Mouse (Mus musculus) naive thymus-derived CD4-positive, alpha-beta T cell, adult 2 months (primary cell): Measurements from ENCODE around the gene Gnl2.

Experiments used
- DNase-seq: peaks from one replicate; pipeline ENCODE4 v3.0.0-alpha.2; 2011; ENCODE audit warnings: low read depth

Gnl2 gene

GRCm38 (mm10) chr4:125002978-125003377, 13.4 kb upstream of the Gnl2 start:
- DNase-seq = no peak

DNA sequence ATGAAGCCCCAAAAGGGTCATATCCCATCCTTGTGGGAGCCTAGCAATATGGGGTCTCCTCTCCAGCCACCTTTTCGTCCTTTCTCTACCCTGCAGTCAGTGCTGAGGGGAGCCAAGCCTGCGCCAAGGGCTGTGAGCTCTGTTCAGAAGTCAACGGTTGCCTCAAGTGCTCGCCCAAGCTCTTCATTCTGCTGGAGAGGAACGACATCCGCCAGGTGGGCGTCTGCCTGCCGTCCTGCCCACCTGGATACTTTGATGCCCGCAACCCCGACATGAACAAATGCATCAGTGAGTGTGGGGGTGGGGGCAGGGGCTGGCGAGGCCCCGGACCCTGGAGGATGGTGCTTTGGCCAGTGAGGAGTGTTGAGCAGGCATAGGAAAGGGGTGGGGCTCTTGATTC, 11.5 kb upstream of the Gnl2 start:
- no peak for DNase-seq

- no peak for DNase-seq
Observed at GRCm38 (mm10) chr4:125007460-125007859, 8.9 kb upstream of the Gnl2 start.

DNA sequence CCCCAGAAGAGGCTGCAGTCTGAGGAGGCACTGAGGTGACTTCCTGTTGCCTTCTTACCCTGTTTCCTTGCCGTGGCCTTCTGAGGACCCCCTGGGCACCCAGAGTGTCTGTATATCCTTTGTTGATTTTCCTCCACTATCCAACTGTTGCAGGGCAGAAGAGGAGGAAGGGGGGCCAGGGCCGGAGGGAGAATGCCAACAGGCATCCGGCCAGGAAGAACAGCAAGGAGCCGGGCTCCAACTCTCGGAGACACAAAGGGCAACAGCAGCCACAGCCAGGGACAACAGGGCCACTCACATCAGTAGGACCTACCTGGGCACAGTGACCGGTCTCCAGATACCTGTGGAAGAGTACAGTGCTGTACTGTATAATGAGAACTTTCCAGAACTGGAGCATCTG, 8.2 kb upstream of the Gnl2 start:
- DNase-seq = no peak

- no peak for DNase-seq
Observed at GRCm38 (mm10) chr4:125008712-125009111, 7.7 kb upstream of the Gnl2 start.

GRCm38 (mm10) chr4:125017431-125017830, 1.0 kb downstream of the Gnl2 start:
- no peak for DNase-seq

DNA sequence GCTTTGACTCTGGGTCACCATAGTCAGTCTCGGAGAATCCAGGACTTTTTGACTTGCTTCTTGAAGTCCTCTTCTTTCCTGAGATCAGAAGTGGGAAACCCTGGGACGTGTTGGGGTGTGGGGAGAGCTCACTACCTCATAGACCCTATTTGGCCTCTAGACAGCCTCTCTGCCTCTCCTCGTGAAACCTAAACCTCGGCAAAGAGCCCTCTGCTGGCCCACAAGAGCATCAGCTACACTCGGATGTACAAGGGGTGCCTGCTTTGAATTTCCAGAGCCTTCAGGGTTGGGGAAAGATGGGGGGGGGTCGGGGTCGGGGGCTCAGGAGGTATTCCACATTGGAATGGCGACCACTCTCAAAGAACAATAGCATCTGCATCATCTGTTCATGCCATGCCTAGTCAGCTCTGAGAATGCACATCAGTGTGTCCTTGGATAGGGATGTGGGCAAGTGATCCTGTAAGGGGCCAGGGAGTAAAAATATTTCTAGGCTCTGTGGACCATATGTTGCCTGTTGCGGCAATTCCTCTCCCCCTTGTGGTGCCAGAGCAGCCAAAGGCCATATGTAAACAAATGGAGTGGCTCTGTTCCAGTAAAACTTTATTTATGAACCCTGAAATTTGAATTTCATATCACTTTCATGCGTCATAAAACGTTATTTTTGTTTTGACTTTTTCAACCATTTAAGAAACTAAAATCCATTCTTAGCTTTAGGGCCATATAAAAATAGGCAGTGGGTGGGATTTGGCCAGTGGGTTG, 4.6 kb downstream of the Gnl2 start:
- DNase-seq = no peak

DNA sequence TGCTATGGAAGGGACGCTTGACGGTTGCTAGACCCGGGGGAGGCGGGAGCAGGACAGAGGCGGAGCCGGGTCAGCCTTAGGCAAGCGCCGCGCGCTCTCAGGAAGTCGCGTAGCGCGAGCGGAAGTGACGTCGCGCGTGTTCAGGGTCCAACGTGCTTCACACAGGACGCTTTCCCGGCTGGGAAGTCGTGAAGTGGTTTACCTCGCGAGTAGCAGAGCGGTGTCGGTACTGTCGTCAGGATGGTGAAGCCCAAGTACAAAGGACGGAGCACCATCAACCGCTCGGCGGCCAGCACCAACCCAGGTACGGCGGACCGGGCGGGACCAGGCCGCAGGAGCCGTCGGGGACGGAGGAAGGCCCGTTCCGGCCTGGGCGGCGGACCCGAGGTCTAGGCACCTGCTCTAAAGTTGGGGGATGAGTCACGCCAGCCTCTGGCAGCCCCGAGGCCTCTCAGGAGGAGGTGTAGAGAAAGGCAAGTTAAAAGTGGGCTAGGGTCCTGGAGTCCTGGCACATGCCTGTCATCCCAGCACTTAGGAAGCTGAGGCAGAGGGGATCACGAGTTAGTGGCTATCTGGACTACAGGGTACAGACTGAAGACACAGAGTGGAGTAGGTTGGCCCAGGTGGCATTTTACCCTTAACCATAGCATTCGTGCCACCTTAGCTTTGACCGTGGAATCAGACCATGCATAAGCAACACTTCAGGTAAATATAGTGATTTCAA, 13.7 kb downstream of the Gnl2 start:
- peak; percentile 92 for DNase-seq

- no peak for DNase-seq
Observed at GRCm38 (mm10) chr4:125034341-125034740, 18.0 kb downstream of the Gnl2 start.

DNA sequence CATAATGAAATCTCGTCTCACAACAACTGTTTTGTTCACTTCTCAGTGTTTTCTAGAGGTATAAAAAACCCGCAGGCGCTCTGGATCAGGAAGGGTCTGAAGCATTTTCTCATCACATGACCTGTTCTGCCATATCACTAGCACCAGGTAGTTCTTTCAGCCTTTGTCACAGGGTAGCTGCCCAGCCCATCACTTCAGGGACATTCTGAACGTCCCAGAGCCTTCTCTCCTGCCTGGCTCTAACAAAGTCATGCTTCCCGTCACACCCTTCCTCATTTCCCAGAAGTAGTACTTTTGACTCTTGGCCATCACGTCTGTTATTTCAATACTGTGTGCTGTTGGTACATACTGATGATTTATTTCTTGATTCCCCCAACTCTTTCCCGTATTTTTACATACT, 28.1 kb downstream of the Gnl2 start:
- DNase-seq = no peak

DNA sequence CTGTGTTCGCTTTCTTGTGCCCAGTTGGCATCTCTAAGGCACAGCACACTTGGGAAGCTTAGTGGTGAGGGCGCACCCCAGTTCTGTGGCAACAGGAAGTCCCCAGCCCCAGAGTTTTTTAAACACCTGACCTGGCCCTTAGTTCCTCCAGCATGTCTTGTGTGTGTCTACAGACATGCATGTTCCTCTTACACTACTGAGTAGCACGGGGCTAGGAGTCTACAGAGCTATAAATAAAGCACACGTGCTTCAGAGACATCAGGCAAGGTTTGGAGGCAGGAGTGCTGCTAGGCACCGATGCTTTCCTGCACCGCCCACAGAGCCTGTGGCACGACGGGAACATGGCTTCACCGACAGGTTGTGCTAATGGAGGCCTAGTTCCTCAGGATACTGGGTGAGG, 39.0 kb downstream of the Gnl2 start:
- DNase-seq = no peak

DNA sequence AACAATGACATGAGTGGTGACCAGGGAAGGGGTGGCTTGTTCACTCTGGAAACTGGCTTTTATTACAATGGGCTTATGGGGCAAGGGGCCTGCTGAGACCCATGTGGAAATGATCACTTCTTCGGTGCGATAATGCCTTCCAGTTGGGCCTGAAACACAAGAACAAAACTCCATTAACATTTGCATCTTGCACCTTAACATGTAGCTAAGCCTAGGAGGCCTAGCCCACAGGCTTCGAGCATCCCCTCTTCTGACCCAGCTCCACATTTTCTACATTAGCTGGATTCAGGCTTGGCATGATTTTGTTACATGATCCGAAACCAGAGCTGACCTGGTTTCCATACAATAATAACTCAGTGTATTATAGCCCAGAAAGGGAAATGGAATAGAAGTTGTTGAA, 40.1 kb downstream of the Gnl2 start:
- no peak for DNase-seq

- no peak for DNase-seq
Observed at GRCm38 (mm10) chr4:125057273-125057672, 40.9 kb downstream of the Gnl2 start.

- no peak for DNase-seq
Observed at GRCm38 (mm10) chr4:125058033-125058432, 41.6 kb downstream of the Gnl2 start.

GRCm38 (mm10) chr4:125059025-125059424, 42.6 kb downstream of the Gnl2 start:
- DNase-seq = peak; percentile 45

DNA sequence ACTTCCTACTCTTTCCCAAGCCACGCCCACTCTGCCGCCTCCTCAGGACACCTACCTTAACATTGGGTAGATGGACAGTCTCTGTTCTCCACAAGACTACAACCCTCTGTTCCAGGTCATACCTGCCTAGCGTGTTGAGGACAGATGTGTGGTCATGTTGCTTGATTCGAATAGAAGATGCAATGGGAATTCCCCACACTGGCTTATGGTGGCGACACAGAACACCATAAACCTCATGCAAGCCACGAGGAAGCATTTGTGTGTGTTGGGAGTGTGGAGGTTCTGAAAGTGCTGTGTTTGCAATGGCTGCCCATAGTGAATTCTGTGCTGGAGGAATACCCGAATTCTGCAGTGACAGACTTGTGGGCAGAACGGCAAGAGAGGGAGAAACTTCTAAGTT, 47.4 kb downstream of the Gnl2 start:
- no peak for DNase-seq

DNA sequence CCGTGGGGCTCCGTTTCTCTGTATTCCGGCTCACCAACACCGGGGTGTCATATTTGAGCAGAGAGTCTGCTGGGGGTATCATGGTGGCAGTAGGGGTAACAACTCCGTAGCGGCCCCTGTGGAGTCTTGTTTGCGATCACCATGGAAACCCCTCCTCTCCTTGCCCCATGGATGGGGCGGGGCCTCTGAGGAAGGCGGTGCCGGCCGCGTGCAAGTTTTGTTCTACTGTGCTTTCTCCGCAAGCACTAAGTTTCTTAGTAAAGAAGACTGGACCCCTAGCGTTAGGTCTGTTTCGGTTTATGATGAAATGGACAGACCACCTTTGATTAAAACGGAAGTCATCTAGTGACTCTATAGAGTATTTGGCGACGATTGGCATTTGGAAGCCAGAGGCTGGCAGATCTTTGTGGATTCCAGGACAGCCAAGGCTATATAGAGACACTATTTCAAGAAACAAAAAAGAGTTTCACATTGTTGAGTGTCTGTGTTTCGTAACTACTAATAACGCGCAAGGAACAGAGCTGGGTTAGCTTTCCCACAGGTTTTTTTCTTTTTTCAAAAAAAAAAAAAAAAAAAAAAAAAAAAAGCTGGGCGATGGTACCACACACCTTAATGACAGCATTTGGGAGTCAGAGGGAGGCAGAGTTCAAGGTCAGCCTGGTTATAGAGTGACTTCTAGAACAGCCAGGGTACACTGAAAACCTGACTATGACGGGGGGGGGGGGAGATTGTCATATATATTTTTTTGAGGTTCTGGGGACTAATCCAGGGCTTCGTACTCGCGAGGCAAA, 49.3 kb downstream of the Gnl2 start, which contains the start of gene Dnali1:
Dnali1 (minus strand) TSS at position 187 of the 791 bp plus-strand sequence.
- peak; percentile 75 for DNase-seq

- peak; percentile 90 for DNase-seq
Observed at GRCm38 (mm10) chr4:125066490-125067370, 50.3 kb downstream of the Gnl2 start, which contains the start of gene Snip1. Snip1 (plus strand) TSS chr4:125066672.

DNA sequence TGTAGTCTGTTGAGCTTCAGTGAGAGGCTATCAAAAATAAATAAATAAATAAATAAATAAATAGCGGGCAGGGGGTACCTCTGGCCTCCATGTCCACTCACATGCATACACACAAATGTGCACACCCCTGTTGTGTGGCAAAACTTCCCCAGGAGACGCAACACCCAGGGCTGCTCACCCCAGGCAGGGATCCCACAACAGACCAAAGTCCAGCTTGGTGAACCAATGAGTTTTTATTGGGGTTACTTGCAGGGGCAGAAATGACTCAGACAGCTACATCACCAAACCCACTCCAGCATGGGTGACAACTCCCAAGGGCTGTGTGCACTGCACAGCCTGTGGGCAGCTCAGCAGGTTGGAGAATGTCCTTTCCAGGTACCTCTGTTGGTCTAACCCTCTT, 61.3 kb downstream of the Gnl2 start:
- DNase-seq = no peak

GRCm38 (mm10) chr4:125078698-125079097, 62.3 kb downstream of the Gnl2 start:
- no peak for DNase-seq
